Mouse (Mus musculus): ENCODE measurements around the gene Hspa4.
A peak's percentile ranks its signal among the peaks of the same experiment; 100 is the strongest.
"Not testable (repeated sequence)": the region's sequence is repeated elsewhere in the genome, so short reads cannot be mapped to it uniquely, and the experiment has no call there.

Hspa4 gene

GRCm38 (mm10) chr11:53300330-53301166 is at the start of gene Hspa4:
Hspa4 (minus strand) TSS chr11:53300457.
- DNase-seq (ENCODE audit: low spot score) = peak; percentile 97

- DNase-seq (ENCODE audit: low spot score) = no peak
Observed at GRCm38 (mm10) chr11:53345738-53346137, 45.5 kb upstream of the Hspa4 start.

- no peak for DNase-seq (ENCODE audit: low spot score)
Observed at GRCm38 (mm10) chr11:53345328-53345727, 45.1 kb upstream of the Hspa4 start.

- DNase-seq (ENCODE audit: low spot score) = no peak
Observed at GRCm38 (mm10) chr11:53342711-53343110, 42.5 kb upstream of the Hspa4 start.

GRCm38 (mm10) chr11:53341019-53341418 is 40.8 kb upstream of the Hspa4 start:
- not testable (repeated sequence) for DNase-seq (ENCODE audit: low spot score)

GRCm38 (mm10) chr11:53337684-53338083 is 37.4 kb upstream of the Hspa4 start:
- no peak for DNase-seq (ENCODE audit: low spot score)

GRCm38 (mm10) chr11:53336924-53337323 is 36.7 kb upstream of the Hspa4 start:
- no peak for DNase-seq (ENCODE audit: low spot score)

GRCm38 (mm10) chr11:53336182-53336571 is 35.9 kb upstream of the Hspa4 start:
- no peak for DNase-seq (ENCODE audit: low spot score)

GRCm38 (mm10) chr11:53335505-53336181 is 35.4 kb upstream of the Hspa4 start:
- no peak for DNase-seq (ENCODE audit: low spot score)

- no peak for DNase-seq (ENCODE audit: low spot score)
Observed at GRCm38 (mm10) chr11:53332076-53332680, 31.9 kb upstream of the Hspa4 start.

GRCm38 (mm10) chr11:53331121-53331520 is 30.9 kb upstream of the Hspa4 start:
- DNase-seq (ENCODE audit: low spot score) = no peak

GRCm38 (mm10) chr11:53330325-53330724 is 30.1 kb upstream of the Hspa4 start:
- no peak for DNase-seq (ENCODE audit: low spot score)

GRCm38 (mm10) chr11:53324512-53324968 is 24.3 kb upstream of the Hspa4 start, which contains the start of gene Zcchc10:
Zcchc10 (plus strand) TSS chr11:53324679.
- DNase-seq (ENCODE audit: low spot score) = peak; percentile 62

- DNase-seq (ENCODE audit: low spot score) = not testable (repeated sequence)
Observed at GRCm38 (mm10) chr11:53319867-53320266, 19.6 kb upstream of the Hspa4 start.

GRCm38 (mm10) chr11:53318568-53318967 is 18.3 kb upstream of the Hspa4 start:
- not testable (repeated sequence) for DNase-seq (ENCODE audit: low spot score)

- no peak for DNase-seq (ENCODE audit: low spot score)
Observed at GRCm38 (mm10) chr11:53318041-53318440, 17.8 kb upstream of the Hspa4 start.

GRCm38 (mm10) chr11:53316996-53317395 is 16.7 kb upstream of the Hspa4 start:
- no peak for DNase-seq (ENCODE audit: low spot score)

GRCm38 (mm10) chr11:53314770-53315173 is 14.5 kb upstream of the Hspa4 start:
- DNase-seq (ENCODE audit: low spot score) = no peak

- DNase-seq (ENCODE audit: low spot score) = not testable (repeated sequence)
Observed at GRCm38 (mm10) chr11:53312823-53313222, 12.6 kb upstream of the Hspa4 start.

GRCm38 (mm10) chr11:53311385-53311784 is 11.1 kb upstream of the Hspa4 start:
- DNase-seq (ENCODE audit: low spot score) = no peak

- peak; percentile 26 for DNase-seq (ENCODE audit: low spot score)
Observed at GRCm38 (mm10) chr11:53308884-53309310, 8.6 kb upstream of the Hspa4 start.

- DNase-seq (ENCODE audit: low spot score) = peak; percentile 26
Observed at GRCm38 (mm10) chr11:53308251-53308864, 8.1 kb upstream of the Hspa4 start.
